Mouse (Mus musculus) c-Kit-positive CD71-positive TER-119-negative erythroid progenitor cells, embryonic 14.5 days (primary cell): Measurements from ENCODE around the gene Tmbim4.

Experiments used
- DNase-seq: peaks from one replicate; pipeline ENCODE4 v3.0.0-alpha.2; 2013; ENCODE audit warnings: low read depth

Gene Tmbim4

DNA sequence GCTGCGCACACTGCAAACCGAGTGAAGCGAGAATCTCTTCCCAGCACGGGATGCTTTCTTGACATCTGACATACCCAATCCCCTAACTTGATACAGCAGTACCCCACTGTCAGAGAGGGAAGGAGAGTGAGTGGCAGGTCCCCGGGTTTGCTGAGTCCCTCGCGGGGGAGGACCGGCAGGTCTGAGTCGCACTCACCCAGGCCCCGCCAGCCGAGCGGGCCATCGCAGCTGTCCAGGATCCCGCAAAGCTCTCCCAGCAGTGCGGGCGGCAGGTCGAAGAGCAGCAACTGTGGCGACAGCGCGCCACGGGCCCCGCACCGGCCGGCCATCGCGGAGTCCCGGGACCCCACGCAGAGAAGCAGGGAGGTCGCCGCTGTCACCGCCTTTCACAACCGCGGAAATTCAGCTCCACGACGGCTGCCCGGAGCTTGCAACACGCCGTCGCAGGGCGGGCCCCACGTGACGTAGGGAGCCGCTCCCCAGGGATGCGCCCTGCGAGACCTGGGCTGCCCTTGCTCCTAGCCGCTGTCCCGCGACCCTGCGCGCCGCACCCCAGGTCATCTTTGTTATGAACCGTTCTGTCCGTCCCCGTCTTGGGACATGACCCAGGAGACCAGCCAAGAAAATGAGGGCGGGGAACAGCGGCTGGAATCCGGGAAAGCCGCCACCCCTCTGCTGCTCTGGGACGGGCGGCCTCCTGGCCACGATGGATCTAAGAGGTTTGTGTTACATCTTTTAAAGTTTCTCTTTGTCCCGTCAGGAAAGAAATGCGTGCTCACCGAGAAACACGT is at the start of gene Tmbim4:
Gene Tmbim4, plus strand, starts transcription at position 460 of the 791 bp plus-strand sequence.
- DNase-seq: no peak

DNA sequence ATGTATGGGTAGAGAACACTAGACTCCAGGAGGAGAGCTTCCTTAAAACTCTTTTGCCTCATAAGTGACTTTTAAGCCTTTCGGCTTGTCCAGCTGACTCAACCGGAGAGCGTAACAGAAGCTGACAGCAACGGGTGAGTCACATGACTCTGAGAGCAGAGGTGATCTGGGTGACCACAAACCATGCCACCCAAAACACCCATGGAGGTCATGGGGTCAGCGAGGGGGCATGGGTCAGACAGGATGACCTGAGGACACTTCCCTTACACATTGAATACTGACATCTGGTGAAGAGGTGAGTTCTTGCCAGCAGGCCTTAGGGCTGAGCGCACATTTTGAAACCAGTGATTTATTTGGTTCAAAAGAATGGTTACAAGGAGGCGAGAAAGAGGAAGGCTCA is 49.7 kb upstream of the Tmbim4 start:
- DNase-seq: no peak

DNA sequence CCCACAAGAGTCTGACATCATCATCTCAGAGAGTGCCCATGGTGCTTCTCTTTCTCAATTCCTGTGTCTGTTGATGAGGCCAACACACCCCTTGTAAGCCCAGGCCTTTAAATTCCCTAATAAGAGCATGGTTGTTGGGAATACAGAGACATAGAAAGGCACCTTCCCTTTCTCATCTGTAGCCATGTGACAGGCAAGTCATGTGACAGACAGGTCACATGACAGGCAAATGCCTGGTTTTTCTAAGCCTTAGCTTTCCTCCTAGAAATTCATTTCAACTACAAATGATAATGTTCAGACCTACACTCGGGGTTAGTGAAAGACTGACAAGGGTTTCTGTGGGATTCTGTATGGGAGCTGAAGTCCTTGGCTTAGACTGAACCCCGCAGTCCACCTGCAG is 47.5 kb upstream of the Tmbim4 start:
- DNase-seq: no peak

DNA sequence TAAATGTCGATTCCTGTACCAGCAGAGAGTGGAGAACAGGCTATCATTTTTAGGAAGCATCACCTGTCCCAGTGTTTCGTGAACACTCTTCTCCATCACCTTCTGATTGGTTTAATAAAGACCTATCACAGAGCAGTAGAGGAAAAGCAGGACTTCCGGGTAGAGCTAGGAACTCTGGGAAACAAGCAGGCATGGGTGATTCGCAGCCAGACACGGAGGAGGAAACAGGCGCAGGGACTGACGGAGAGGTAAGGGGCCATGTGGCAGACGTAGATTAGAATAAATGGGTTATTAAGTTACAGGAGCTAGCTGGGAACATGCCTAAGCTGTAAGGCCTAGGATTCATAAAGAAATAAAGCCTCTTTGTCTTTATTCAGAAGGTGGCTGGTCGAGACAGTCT is 40.9 kb upstream of the Tmbim4 start:
- no peak for DNase-seq

DNA sequence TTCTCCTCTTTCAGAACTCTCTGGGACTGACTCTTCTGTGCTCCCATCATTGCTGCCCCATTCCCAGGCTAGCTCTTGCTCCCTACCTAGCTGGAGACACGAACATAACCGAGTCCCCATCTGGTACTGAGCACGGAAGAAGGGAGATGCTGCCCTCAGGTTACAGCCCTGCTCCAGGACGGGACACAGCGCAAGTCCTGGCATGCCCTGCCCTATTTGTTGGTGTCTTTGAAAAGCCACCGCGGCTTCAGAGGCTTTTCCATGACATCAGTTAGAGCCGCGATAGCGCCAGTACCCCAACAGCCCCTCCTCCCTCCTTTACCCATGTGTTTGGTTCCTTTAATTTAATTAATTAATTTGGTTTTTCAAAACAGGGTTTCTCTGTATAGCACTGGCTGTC is 38.5 kb upstream of the Tmbim4 start:
- DNase-seq: no peak

DNA sequence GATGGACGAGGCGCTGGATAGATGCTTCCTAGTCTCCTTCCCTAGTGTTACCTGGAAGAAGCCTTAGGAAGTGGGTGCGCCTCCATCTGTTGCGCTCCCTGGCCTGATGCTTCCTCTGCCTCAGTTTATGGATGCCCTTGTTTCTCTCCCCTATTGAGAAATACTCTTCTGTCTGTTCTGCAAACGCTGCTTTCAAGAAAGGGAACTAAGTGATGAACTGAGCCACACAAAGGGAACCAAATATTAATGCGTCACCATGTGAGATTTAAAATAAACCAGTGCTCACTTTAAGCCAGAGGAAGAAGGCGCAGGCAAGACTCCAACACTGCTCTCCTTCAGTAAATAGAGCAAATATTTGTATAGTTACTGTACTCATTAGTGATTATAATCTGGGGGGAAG is 37.9 kb upstream of the Tmbim4 start:
- DNase-seq: no peak

DNA sequence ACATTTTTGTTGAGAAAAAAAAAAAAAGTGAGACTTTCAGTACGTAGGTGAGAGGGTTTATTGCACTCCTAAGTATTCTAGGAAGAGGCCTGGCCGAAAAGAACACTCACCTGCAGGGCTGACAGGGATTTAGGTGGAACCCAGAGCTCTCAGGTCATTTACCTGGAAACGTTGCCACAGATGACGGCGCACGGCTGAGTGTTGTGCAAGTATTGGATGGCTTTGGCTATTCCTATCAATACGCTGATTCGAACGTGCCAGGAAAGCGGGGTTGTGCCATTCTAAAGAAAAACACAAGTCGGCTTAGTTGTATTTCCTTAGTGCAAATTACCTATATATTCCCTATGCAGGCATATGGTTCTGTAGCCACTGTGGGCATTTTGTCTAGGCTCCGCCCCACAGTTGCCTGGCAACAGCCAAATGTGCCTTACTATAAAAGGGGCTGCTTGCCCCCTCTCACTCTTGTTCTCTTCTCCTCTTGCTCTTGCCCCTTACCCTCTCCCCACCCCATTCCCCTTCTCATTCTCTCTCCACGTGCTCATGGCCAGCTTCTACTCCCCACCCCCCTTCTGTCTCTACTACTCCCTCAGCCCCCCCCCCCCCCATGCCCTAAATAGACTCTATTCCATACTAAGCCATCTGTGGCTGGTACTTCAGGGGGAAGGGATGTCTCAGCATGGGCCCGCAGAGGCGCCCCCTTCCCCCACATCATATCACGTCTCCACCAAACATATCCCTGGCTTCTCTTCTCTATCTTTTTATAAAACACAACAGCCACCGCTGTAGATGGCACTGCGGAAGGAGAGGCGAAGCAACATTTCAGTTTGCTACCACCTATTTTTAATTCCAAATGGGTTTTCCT is 36.2 kb upstream of the Tmbim4 start:
- no peak for DNase-seq

DNA sequence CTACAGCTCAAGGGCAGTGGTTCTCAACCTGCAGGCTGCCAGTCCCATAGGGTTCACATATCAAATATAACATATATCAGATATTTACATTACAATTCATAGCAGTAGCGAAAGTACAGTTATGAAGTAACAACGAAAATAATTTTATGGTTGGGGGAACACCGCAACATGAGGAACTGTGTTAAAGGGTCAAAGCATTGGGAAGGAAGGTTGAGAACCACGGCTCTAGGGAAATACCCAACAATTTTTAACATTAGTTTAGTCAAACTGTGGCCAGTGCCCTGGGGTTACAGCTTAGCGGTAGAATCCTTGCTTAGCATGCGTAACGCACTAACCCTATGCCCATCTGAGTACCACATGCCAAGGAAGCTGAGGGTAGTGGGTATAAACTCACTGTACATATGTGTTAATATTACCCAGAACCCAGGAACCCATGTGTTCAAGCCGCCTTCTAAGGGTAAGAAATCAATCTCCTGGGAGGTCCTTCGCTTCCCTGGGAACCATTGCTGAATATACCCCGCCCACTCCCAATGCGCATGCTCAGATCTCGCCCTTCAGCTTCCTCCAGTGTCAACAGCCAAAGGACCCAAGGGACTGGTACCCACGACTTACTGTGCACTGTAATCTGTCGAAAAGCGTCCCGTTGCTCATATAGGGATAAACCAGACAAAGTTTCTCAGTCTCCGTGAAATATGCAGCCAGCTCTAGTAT is 35.4 kb upstream of the Tmbim4 start:
- no peak for DNase-seq

DNA sequence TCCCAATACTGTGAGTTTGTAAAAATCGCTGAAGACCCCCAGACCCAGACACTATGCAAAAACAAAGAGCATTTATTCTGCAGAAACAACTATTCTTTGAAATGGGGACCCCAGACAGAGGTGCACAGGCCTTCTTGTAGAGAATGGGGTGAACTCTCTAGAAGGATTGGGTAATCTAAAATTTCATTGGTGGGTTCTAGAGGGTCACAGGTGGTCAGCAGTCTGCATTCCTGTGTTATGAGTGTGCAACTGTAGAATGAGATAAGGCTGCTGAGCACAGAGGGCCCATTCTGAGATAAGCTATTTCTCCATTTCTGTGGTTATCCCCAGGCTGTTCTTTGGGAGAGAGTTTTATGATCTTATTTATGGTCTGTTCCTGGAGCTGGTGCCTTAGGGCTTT is 33.3 kb upstream of the Tmbim4 start:
- DNase-seq: no peak

DNA sequence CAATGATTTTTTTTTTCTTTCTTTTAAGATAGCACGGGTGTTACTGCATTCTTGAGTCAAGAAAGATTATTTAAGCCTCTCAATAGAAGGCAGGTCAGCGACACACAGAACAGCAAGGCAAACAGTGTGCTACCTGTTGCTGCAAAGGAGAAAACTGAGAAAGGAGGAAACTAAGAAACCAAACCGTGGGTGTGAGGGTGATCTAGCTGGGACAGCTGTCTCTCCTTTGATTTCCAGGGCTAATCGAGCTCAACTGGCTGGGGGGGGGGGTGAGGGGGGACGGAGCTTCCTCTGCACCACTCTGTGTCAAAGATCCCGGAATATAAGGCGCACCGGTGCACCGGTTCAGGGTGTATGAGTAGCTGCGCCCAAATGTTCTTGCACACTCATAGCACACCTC is 32.3 kb upstream of the Tmbim4 start:
- DNase-seq: no peak

DNA sequence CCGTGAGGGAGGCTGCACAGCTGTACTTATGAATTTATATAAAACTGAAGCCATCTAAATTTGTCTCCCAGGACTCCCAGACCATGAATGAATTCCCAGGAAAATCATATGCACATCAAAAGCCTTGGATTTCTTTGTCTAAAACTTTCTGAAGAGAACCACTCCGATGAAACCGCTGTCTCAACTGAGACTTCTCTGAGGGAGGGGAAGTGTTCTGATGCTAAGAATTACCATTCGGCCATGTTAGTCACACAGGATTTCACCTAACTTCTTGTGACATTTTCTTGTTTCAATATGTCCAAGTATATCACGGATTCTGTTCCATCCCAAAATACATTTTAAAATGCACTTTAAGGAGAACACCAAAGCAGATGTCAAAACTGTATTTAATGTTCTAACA is 31.5 kb upstream of the Tmbim4 start:
- no peak for DNase-seq

DNA sequence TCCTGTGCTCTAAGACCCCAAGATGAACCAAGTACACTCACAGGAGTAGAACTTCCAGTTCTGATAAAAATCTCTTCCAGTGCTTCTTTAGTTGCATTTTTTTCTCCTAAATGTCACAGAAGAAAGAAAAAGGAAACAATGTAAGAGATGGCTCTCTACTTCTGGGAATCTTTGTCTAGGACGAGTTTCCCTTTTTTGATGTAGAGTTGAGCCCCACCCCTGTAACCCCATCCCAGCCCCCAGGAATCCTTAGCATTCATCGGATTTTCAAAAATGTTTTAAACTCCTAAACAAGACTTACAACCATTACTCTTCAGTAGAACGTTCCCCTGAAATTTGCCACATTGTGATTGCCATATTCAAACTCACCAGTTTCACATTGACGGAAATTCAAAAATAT is 31.1 kb upstream of the Tmbim4 start:
- no peak for DNase-seq

DNA sequence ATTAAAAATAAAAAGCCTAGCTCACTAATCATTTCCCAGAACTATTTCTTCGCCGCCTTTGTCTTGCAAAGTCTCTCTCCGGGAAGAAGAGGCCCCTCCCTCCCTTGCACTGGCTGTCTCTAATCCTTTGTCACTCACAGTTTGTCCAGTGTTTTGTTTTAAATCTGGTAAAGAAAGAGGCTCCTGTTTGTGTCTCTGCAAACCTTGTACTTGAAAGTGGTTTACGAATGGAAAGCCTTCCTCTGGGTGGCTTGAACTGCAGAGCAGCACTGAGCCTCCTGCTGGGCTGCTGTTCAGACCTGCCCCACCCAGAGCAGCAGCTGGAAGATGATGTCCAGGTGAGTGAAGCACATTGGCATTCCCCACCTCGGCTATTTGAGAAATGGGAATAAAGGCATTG is 30.1 kb upstream of the Tmbim4 start:
- no peak for DNase-seq

DNA sequence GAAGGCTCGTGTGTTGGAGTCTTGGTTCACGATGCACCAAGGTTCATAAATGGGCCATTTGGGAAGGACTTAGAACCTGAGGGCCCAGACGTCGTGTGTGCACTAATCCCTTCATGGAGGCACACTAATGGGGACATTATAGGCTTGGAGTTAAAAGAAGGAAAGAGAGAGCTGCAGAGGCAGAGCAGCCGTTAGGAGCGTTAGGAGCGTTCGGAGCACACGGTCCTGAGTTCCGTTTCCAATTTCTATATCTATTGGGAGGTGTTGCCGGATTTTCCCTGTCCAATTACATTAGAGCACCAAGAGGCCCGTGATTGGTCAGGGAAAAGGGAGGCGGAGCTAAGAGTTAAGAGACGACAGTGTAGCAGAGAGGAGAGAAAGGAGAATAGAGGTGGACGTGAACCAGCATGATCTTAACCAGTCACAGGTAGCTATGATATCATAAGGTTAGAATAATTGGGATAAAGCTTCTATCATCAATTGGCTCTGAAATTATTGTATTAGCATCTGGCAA is 27.1 kb upstream of the Tmbim4 start:
- no peak for DNase-seq

DNA sequence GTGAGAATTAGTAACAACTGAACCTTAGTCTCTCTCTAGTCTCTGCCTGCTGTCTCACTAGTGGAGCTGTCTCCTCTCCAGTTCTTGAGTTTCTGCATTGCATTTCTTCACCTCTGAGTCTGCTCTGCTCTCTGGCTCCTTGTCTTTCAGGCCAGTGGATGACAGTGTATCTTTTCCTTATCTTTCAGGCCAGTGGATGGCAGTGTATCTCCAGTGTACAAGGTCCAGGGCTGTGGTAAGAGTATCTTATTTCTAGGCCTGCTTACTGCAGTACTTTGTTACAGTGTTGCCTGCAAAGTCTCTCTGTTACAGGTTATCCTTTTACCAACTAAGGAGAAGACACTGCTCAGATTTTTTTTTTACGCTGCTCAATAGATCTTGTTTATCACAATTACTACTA is 18.5 kb upstream of the Tmbim4 start:
- no peak for DNase-seq

DNA sequence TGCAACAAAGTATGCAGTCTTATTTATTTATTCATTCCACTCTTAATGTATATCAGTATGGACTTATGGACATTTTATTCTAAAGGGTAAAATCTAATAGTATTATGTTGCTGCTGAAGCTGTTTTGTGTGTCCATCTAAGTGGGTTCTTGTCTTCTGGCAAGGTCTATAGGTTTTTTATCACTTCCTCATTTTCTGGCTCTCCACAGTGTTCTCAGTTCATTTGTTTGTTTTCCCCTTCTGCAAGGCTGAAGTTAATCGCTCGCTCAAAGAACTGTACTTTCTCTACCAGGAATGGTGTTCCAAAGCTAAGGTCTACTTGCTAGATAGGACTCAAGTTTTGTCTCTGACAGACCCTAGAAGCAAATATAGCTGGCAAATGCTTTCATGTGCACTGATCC is 18.0 kb upstream of the Tmbim4 start:
- DNase-seq: no peak

DNA sequence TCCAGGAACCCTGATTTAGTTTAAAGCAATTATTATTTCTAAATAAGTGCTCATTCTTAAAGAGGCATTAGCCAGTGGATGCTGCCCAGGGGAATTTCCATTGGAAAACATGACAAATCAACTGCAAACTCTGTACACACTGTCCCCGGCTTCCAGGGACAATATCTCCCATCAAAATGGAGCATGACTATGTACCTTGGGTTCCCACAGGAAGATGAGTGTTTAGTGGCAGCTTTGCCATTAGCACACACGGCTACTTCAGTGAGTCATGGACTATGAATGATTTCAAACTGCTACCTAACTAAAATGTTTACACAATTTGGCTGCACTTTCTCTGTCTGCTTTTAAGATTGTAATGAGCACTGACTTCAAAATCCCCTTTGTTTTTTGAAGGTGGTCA is 12.9 kb upstream of the Tmbim4 start:
- no peak for DNase-seq

DNA sequence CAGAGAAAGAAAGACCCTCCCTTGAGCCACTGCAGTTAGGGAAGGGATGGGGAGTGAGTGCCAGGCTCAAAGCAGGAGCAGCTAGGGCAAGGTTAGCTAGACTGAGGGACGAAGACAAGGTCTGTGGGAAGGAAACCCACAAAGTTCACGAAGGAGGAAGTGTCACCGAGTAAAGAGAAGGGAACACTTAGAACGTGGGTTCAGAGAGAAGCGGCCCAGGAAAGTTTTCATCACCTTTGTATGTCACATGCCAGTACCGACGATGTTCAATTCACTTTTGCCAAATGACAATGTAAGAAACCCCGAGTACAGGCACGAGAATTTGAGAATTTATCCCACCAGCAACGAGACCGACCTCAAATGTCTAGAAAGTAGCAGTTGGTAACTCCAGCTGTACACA is 12.1 kb upstream of the Tmbim4 start:
- no peak for DNase-seq

DNA sequence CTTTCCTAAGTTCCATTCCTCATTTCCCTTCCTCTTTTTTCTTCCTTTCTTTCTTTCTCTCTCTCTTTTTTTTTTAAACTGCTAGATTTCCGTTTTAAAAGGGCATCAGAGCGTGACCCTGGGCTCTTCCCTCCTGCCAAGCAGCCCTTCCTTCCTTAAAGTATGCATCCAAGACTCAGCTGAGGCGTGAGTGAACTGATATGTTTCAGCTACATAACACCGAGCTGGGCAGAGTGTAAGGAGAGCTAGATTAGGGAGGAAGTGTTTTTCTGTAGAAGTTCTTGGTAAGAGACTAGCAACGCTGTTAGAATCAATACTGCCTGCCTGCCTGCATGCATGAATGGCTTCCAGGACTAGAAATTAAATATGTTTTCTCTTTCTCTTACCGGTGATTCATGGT is 11.6 kb upstream of the Tmbim4 start:
- DNase-seq: no peak

DNA sequence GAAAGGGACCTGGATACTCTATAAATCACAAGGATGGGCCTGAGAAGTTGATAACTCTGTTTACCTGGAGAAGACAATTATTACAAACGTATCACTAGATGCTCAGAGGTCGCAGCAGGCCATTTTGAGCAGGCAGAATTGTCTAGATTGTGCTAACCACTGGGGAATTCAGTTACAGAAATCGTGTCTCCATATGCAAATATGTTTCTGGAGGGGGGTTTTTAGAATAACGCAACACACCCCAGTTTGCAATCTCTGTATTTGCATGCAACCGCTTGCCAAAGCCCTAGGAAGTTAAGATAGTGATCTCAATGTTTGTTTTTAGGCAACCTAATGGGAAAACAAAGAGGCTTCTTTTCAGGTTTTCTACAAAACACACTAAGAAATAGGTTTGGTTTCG is 10.2 kb upstream of the Tmbim4 start:
- no peak for DNase-seq

DNA sequence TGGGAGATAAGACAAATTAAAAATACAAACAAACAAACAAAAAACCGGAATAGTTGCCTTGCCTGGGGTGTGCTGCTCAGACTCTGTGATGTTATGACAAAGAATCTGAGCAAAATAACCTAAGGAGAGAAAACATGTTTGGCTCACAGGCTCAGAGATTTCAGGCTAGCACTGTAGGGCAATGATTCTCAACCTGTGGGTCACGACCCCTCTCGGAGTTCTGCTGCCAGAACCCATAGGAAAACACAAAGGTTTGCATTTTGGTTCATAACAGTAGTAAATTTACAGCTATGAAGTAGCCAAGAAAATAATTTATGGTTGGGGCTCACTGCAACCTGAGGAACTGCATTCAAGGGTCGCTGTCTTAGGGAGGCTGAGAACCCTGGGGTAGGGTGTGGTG is 9.1 kb upstream of the Tmbim4 start:
- DNase-seq: no peak

DNA sequence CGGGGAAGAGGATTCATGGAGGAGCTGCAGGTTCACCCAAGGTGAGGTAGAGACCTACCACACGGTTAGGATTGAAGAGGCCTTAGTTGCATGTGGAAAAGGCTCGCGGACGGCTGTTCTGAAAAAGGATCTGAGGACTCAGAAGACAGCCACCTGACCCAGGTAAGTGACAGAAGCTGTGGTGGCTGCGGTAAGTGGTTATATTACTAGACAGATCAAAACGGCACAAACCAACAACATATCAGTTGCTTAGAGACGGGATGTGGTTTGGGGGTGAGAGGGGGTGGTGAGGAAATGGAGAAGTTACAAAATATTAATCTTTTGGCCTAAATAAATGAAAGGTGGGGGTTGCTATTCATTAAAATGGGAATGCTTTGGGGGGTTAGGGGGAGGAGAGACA is 8.1 kb upstream of the Tmbim4 start:
- DNase-seq: no peak
